Mouse (Mus musculus) kidney, adult 8-10 months (tissue): ENCODE results near the gene Kank2.

Source experiments
- DNase-seq, 2 experiments: peaks; one replicate each; pipeline ENCODE4 v3.0.0; 2022

Kank2 gene

DNA sequence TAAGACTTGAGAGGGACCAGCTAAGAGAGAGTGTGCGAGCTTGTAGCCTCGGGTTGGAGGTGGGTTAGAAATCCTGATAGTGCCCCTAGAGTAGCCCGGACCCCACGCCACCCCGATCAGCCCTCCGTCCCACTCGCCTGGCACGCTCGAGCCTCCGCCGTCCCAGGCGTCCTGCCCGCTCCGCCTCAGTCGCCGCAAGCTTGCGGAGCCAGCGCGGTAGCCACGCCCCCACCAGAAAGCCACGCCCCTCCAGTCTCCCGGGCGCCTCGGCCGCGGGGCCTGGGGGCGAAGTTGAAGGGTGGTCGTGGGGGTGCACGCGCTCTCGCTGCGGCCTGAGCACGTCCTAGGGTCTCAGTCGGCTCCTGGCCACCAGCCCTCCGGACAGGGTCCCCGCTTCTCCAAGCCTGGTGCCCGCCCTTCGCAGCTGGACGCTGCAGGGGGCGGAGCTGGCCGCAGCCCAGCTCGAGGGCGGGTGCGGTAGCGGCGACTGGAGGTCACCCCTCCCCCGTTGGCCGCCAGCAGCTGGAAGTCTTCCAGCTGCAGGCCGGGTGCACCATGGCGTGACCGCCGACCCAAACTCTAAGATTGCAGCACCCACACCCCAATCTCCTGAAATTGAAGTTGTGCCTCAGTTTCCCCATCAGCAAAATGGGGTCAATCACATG is at the start of gene Kank2:
Kank2 (minus strand) TSS at position 400 of the 665 bp plus-strand sequence.
- DNase-seq, result peak; percentile 78 to 87

GRCm38 (mm10) chr9:21847926-21848325 is 49.4 kb upstream of the Kank2 start:
- no peak for DNase-seq

DNA sequence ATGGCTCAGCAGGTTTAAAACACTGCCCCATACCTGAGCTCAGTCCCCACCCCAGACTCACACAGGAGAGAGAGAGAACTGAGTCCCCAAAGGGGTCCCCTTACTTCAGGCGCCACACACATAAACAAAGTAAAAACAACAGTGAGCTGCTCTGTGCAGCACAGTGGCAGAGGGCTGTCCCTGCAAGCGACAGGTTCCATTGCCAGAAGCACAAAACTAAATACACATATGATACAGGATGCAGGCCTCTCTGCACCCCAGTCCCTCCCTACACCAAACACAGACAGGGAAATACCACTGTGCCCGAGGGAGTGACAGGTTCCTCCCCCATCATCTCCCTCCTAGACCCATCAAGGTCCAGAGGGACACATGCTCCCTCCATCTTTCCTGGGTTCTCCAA is 48.9 kb upstream of the Kank2 start:
- no peak for DNase-seq

DNA sequence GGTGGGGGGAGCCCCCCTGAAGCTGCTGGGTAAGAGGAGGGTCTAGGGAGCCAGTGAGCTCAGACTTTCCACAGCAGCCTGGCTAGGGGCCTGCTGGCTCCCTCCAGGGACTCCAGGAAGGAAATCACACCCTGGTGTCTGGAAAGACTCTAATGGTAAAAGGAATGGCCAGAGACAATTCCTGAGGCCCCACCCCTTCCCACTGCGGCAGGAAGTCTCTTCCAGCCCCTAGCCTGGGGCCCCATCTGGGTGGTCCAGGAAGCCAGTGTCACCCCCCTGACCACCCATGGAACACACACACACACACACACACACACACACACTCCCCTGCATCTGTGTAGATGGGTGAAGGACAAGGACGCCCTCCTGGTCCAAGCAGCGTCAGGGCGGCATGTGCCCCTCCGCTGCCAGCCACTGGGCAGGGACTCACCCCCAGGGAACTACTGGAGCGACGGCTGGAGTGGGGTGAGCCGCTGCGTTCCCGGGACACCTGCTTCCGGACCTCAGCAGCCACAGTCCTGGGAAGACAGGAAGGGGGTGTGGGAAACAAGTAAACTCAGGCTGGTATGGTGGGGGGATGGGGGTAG is 48.3 kb upstream of the Kank2 start:
- peak; percentile 65 to 72 for DNase-seq

DNA sequence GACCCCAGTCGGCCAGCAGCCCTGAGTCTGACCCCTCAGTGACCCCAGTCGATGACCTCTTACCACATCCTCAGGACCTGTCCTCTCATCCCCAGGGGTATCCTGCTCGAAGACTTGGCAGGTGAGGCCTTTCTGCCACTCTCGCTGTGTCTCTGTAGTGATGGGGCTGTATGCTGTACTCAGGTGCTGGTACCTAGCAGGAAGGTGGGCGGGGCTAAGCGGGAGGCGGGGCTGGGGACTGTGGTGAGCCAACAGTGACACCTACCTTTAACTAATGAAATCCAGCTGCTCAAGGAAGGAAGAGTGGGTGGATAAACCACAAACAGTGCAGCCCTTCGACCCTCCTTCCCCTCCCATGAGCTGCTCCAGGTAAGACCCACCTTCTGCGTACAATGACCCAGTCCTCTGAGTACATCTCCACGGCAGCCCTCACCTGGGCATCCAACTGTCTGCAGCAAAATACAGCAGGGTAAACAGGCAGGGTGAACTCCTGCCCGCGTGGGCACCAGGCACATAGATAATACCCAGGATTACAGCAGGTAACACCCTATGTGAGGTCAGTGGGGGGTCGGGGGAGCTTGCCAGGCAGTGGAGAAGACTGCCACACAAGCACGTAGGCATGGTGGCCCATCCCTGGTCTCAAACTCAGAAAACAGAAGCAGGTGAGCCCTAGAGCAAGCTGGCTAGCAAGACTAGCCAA is 47.0 kb upstream of the Kank2 start:
- DNase-seq, result peak in 1 of 2 experiments; percentile 43

DNA sequence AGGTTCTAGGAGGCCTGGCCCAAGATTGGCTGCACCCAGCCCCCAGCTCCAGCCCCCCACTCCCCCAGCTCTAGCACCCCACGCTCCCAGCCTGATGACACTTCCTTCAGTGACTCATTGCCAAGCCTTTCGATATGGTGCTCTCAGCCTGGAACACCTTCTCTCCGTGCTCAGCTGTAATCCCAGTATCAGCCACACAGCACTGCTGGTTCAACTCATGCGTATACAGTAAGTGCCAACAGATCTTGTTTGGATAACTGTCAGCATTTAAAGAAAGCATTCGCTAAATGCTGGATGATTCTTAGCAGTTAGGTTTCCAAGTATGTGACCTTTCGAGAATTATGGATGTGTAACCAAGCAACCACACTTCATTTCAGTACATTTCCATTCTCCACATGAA is 44.5 kb upstream of the Kank2 start:
- DNase-seq, result no peak

DNA sequence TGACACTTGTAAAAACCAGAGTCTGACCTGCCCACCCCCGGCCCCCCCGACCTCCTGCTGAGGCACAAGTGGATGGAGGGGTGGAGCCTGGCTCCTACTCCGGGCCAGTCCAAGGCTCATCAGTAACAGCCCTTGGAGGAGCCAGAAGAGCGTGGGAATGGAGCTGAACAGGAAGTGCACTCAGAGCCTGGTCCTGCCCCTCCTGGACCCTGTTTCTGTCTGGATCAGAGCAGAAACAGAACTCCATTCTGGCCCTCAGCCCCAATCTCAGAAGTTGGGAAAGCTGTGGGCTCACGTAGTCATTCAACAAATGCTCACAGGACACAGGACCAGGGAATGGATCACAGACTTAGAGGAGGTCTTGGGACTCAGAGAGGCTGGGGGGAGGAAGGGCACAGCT is 43.8 kb upstream of the Kank2 start:
- peak; percentile 33 to 40 for DNase-seq

- no peak for DNase-seq
These were observed 42.8 kb upstream of the Kank2 start for GRCm38 (mm10) chr9:21841340-21841739.

GRCm38 (mm10) chr9:21840115-21840787 is 41.7 kb upstream of the Kank2 start:
- peak in 1 of 2 experiments; percentile 69 for DNase-seq

GRCm38 (mm10) chr9:21837690-21838089 is 39.1 kb upstream of the Kank2 start:
- no peak for DNase-seq

- DNase-seq, result peak; percentile 76 to 84
These were observed 36.8 kb upstream of the Kank2 start, which contains the start of gene Angptl8 for GRCm38 (mm10) chr9:21835258-21835912. Angptl8 (plus strand) TSS chr9:21835510.

GRCm38 (mm10) chr9:21831558-21832240 is 33.2 kb upstream of the Kank2 start:
- DNase-seq, result no peak

- peak; percentile 64 to 73 for DNase-seq
These were observed 32.4 kb upstream of the Kank2 start for GRCm38 (mm10) chr9:21830936-21831335.

DNA sequence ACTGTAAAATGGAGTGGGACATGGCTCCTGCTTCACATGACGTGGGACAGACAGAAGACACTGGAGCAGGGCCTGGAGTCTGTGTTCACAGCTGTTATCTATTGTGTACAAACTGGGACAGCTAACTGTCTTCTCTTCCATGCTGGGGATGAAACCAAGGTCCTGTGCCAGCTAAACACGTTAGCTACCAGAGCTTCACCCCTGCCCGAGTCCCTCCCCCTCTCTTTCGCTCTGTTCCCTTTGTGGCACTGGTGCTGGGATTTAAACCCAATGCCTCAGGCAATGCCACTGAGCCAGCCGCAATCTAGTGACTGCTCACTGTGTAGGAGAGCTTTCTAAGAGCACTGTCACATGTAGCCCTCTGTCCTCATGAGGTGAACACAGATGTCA is 31.9 kb upstream of the Kank2 start:
- no peak for DNase-seq

DNA sequence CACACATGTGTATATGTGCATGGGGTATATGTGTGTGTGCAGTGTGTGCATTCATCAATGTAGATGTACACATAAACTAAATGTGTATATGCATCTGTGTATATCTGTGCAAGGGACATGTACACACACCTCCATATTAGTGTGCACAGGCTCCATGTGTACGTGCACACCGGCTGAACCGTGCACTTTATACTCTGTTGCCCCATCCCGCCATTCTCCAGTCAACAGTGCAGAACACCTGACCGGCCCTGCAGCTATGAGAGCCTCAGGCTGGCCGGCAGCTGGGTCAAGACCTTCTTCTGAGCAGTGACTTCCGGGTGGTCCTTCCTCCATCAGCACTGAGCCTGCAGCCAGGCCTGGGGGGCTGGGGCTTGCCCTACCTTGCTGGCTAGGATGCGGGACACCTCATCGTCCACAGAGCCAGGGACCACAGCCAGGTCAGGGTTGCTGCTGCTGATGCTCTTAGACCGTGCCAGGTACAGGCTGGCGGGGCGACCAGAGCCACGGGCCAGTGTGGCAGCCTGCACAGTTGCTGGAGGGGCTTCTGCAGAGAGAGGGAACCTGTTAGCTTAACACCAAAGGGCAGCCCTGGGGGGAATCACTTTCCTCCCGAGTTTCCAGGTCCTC is 31.4 kb upstream of the Kank2 start:
- no peak for DNase-seq

GRCm38 (mm10) chr9:21824366-21824765 is 25.8 kb upstream of the Kank2 start:
- no peak for DNase-seq

DNA sequence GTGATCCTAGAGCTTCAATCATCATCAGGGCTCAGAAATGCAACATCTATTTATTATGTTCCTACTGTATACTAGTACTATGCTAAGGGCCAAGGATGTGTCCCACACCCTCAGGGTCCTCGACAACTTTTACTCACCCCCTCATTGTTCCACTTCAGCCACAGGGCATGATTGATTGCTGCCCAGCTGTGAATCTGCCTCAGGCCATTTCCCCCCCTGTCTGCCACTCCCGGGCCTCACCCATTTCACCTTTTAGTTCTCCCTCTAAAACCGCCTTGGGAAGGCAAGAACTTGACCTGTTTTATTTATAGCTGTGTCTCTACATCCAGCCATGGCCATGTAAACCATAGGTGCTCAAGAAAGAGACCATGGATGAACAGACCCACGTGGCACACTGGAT is 25.4 kb upstream of the Kank2 start:
- no peak for DNase-seq

DNA sequence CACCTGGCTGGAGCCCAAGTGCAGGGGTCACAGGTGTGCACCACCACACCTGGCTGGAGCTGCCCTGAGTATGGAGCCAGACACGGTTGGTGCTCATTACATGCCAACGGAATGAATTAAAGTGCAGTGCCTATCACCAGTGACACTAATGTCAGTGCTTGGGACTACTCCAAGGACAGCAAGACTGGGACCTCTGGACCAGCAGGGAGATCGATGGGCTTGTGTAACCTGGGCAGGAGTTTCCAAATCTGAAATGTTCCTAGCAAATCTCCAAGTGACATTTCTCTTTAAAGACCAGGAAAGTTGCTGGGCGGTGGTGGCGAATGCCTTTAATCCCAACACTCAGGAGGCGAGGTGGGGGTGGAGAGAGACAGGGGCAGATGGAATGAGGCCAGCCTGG is 24.1 kb upstream of the Kank2 start:
- no peak for DNase-seq

- DNase-seq, result no peak
These were observed 21.6 kb upstream of the Kank2 start for GRCm38 (mm10) chr9:21820183-21820582.

GRCm38 (mm10) chr9:21819181-21819729 is 20.7 kb upstream of the Kank2 start:
- no peak for DNase-seq

DNA sequence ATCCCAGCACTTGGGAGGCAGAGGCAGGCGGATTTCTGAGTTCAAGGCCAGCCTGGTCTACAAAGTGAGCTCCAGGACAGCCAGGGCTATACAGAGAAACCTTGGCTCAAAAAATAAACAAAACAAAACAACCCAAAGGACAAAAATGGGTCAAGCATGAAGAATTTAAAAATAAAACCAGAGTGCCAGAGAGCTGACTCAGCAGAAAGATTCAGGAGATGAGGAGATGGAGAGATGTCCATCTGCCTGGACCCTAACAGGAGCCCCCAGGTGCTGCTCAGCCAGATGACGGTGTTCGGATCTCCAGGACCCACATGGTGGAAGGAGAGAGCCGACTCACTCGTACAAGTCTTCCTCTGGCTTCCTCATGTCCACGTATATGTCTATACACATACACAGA is 20.0 kb upstream of the Kank2 start:
- DNase-seq, result no peak

DNA sequence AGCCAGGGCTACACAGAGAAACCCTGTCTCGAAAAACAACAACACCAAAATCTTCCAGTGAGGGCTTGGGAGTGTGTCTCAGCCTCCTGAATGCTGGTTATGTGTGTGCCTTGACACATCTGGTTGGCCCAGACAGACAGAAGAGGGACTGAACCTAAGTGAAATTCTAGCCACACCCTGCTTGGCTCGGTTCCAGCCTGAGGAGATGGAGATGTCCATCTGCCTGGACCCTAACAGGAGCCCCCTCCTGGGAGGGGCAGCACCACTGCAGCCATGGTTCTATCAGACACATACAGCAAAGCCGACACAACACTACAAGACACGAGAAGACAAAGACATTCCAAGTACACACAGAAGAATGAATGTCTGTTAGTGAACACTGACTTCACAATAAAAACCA is 19.6 kb upstream of the Kank2 start:
- no peak for DNase-seq
